14 mouse cellular contexts compared by ENCODE assay signal in genomic region chr5:134695082-134695481, GRCm38 (mm10). TPM values are rescaled to one million over a fixed set of nuclear protein-coding genes. Genes with fewer than 3 reads are reported as not detected.
DNase-seq lines count a peak whose midpoint lies in the region; ATAC-seq and TF ChIP-seq lines count a peak whose summit lies in the region.
"Had no signal": no experiment of that assay in that cellular context is flagged by ENCODE, and none has a peak within 500 bp of the region (broad histone marks: within the 10 kb centered on the region; RNA-seq: fewer than 3 reads in every experiment).

No protein-coding gene starts in this region.

- no peak overlapping the region for H3K4me2 ChIP-seq in intestine, postnatal 0 days (replicated peaks; ENCODE audit: low read depth)
- no peak overlapping the region for H3K4me2 ChIP-seq in intestine, embryonic 16.5 days (ENCODE audit: low read depth, low read length)

- in situ Hi-C loops in Patski (cut with MboI; ENCODE audit: low pct_unique_long_range_greater_than_20kb): no loop called here

- H3K36me3 ChIP-seq in intestine, postnatal 0 days (ENCODE audit: control insufficient read depth, insufficient read depth): no peaks in the 10 kb centered on the region
- no peaks in the 10 kb centered on the region for H3K36me3 ChIP-seq in intestine, embryonic 16.5 days (ENCODE audit: control insufficient read depth, insufficient read depth, low read length)
- H3K36me3 ChIP-seq in E14TG2a.4 (ENCODE audit: insufficient read depth, low read length): no peaks in the 10 kb centered on the region
- H3K36me3 ChIP-seq: forebrain, embryonic 10.5 days had no signal

- no peaks in the 10 kb centered on the region for H3K4me1 ChIP-seq in intestine, postnatal 0 days (replicated peaks; ENCODE audit: control insufficient read depth, insufficient read depth, low read length)
- H3K4me1 ChIP-seq in intestine, embryonic 16.5 days (ENCODE audit: control insufficient read depth, insufficient read depth, low read length): no peaks in the 10 kb centered on the region
- no peaks in the 10 kb centered on the region; the same call in 1 of the 2 replicates for H3K4me1 ChIP-seq in E14TG2a.4 (replicated peaks; ENCODE audit: low read depth, low read length)
- H3K4me1 ChIP-seq: forebrain, embryonic 10.5 days had no signal

- ATAC-seq in intestine, postnatal 0 days: peak; percentile 43; the same call in 1 of the 2 replicates
- ATAC-seq in intestine, embryonic 16.5 days: no peak
- no peak for ATAC-seq in Patski
- ATAC-seq in granulocyte monocyte progenitor cell, adult 5-6 weeks (replicated peaks; ENCODE audit: poor library complexity, severe bottlenecking): peak; percentile 77

- H3K9ac ChIP-seq in intestine, postnatal 0 days (ENCODE audit: low read depth, low read length): no peak overlapping the region
- H3K9ac ChIP-seq in intestine, embryonic 16.5 days (ENCODE audit: low read depth, low read length): no peak overlapping the region

- H3K27ac ChIP-seq in intestine, postnatal 0 days (ENCODE audit: low read depth, low read length): no peak overlapping the region
- no peak overlapping the region for H3K27ac ChIP-seq in intestine, embryonic 16.5 days (ENCODE audit: low read length)
- H3K27ac ChIP-seq: forebrain, embryonic 10.5 days; macrophage had no signal

- DNase-seq in Patski (ENCODE audit: low read depth, low spot score): no peak
- no peak for DNase-seq in cerebellum, adult 9-10 months
- no peak for DNase-seq in frontal cortex, adult 2 months (ENCODE audit: extremely low spot score in 1 of 2, low spot score in 1 of 2)
- no peak for DNase-seq in cerebellum, postnatal 36 days
- DNase-seq: adrenal gland, postnatal 14 days; heart, postnatal 36 days; kidney, adult 8-10 months had no signal

- 11% methylated on average over 2 of the region's 2 CpGs for WGBS in intestine, postnatal 0 days
- 11% methylated on average over 2 of the region's 2 CpGs for WGBS in intestine, embryonic 16.5 days

- H3K9me3 ChIP-seq in intestine, postnatal 0 days (ENCODE audit: control insufficient read depth): no peaks in the 10 kb centered on the region
- no peaks in the 10 kb centered on the region for H3K9me3 ChIP-seq in intestine, embryonic 16.5 days (ENCODE audit: control insufficient read depth, low read length)
- peaks cover 9% of the 10 kb centered on the region for H3K9me3 ChIP-seq in E14TG2a.4 (ENCODE audit: low read length)

- TF ChIP-seq CTCF in intestine, postnatal 0 days (IDR thresholded peaks at IDR 0.05; ENCODE audit: low read depth): peak; percentile 55
- TF ChIP-seq CTCF in E14TG2a.4 (conservative IDR thresholded peaks at IDR 0.05; ENCODE audit: low read length): peak; percentile 45
- TF ChIP-seq CTCF in Patski (IDR thresholded peaks at IDR 0.05): peak; percentile 21

- H3K27me3 ChIP-seq in intestine, postnatal 0 days (replicated peaks; ENCODE audit: control insufficient read depth, insufficient read depth, low read length): no peaks in the 10 kb centered on the region
- H3K27me3 ChIP-seq in intestine, embryonic 16.5 days (replicated peaks; ENCODE audit: control insufficient read depth, insufficient read depth, low read length): no peaks in the 10 kb centered on the region
- H3K27me3 ChIP-seq in E14TG2a.4 (ENCODE audit: insufficient read depth, low read length) (peaks cover 13% of the 10 kb centered on the region), Patski (peaks cover 4% of the 10 kb centered on the region)

- CTCF ChIA-PET in Patski (lab: Charles Lee): no interaction called here

- POLR2A ChIA-PET in Patski (lab: Charles Lee): no interaction called here

- no peak overlapping the region for H3K4me3 ChIP-seq in intestine, postnatal 0 days (ENCODE audit: low read depth, low read length)
- no peak overlapping the region for H3K4me3 ChIP-seq in intestine, embryonic 16.5 days (ENCODE audit: low read length)
- no peak overlapping the region for H3K4me3 ChIP-seq in E14TG2a.4 (replicated peaks; ENCODE audit: low read length)
- H3K4me3 ChIP-seq: forebrain, embryonic 10.5 days; myocyte had no signal

RNA-seq across cellular contexts. Expression of gene Limk1, which starts 6.7 kb away (rescaled TPM):
- 1.7 and 1.8 TPM in 2 replicates for polyA plus RNA-seq in intestine, postnatal 0 days (2015; fragmentation: Nextera tagmentation; extraction: Ambion mirVana)
- polyA plus RNA-seq in intestine, embryonic 16.5 days (2015; fragmentation: Nextera tagmentation; extraction: Ambion mirVana): 3.4 and 3.8 TPM in 2 replicates
- 18.6 TPM for polyA plus RNA-seq in Patski (2021)
- total RNA-seq in granulocyte monocyte progenitor cell, adult 5-6 weeks (2014; fragmentation: Nextera tagmentation): 30.6 and 30.9 TPM in 2 replicates
- 11.4 and 13.6 TPM in 2 replicates for total RNA-seq in granulocyte monocyte progenitor cell, adult 5-6 weeks (2017)
- 46.2 and 50.7 TPM in 2 replicates for polyA plus RNA-seq in frontal cortex, adult 2 months (2012; rRNA removed)

RNA-seq across cellular contexts. Expression of gene Eln, which starts 52.0 kb away (rescaled TPM):
- 72.4 and 81.9 TPM in 2 replicates for polyA plus RNA-seq in intestine, postnatal 0 days (2015; fragmentation: Nextera tagmentation; extraction: Ambion mirVana)
- polyA plus RNA-seq in intestine, embryonic 16.5 days (2015; fragmentation: Nextera tagmentation; extraction: Ambion mirVana): 50.5 and 65.8 TPM in 2 replicates
- polyA plus RNA-seq in Patski (2021): not detected
- not detected in 2 replicates for total RNA-seq in granulocyte monocyte progenitor cell, adult 5-6 weeks (2014; fragmentation: Nextera tagmentation)
- not detected in 2 replicates for total RNA-seq in granulocyte monocyte progenitor cell, adult 5-6 weeks (2017)
- 11.8 and 12.2 TPM in 2 replicates for polyA plus RNA-seq in frontal cortex, adult 2 months (2012; rRNA removed)
- polyA plus RNA-seq: macrophage had no signal

RNA-seq across cellular contexts. Expression of gene Eif4h, which starts 55.8 kb away (rescaled TPM):
- 217 and 232 TPM in 2 replicates for polyA plus RNA-seq in intestine, postnatal 0 days (2015; fragmentation: Nextera tagmentation; extraction: Ambion mirVana)
- 362 and 396 TPM in 2 replicates for polyA plus RNA-seq in intestine, embryonic 16.5 days (2015; fragmentation: Nextera tagmentation; extraction: Ambion mirVana)
- polyA plus RNA-seq in Patski (2021): 390 TPM
- total RNA-seq in granulocyte monocyte progenitor cell, adult 5-6 weeks (2014; fragmentation: Nextera tagmentation): 226 and 246 TPM in 2 replicates
- total RNA-seq in granulocyte monocyte progenitor cell, adult 5-6 weeks (2017): 252 and 300 TPM in 2 replicates
- polyA plus RNA-seq in frontal cortex, adult 2 months (2012; rRNA removed): 343 and 362 TPM in 2 replicates

Comparison
In these comparisons a context has a peak if more than half of its experiments do, and no peak if none do; other contexts are left out.
1. ATAC-seq: peak in intestine, postnatal 0 days (single experiment) and granulocyte monocyte progenitor cell, adult 5-6 weeks (single experiment); none in intestine, embryonic 16.5 days (single experiment) and Patski (single experiment).
2. RNA of gene Eln, which starts 52.0 kb away (polyA plus RNA-seq): 72.4 to 81.9 TPM in intestine, postnatal 0 days, 50.5 to 65.8 TPM in intestine, embryonic 16.5 days and 11.8 to 12.2 TPM in frontal cortex, adult 2 months; not detected in Patski (single experiment); every median in the first group is over 10 times any median in the second.
3. Peak in every context shown above with its lines, with median percentiles within 50 percentile points of each other: CTCF ChIP-seq.